Mouse (Mus musculus): ENCODE measurements around the gene Ccdc9b.

Ccdc9b gene

GRCm38 (mm10) chr2:118761906-118762783 is at the start of gene Ccdc9b:
Ccdc9b (minus strand) TSS chr2:118762661.
- DNase-seq (ENCODE audit: low spot score): peak; percentile 89

- no peak for DNase-seq (ENCODE audit: low spot score)
These were observed 48.4 kb upstream of the Ccdc9b start for GRCm38 (mm10) chr2:118810861-118811260.

GRCm38 (mm10) chr2:118806860-118807259 is 44.4 kb upstream of the Ccdc9b start:
- no peak for DNase-seq (ENCODE audit: low spot score)

- DNase-seq (ENCODE audit: low spot score): no peak
These were observed 43.3 kb upstream of the Ccdc9b start for GRCm38 (mm10) chr2:118805756-118806155.

GRCm38 (mm10) chr2:118805137-118805536 is 42.7 kb upstream of the Ccdc9b start:
- no peak for DNase-seq (ENCODE audit: low spot score)

GRCm38 (mm10) chr2:118804474-118804873 is 42.0 kb upstream of the Ccdc9b start:
- DNase-seq (ENCODE audit: low spot score): no peak

- DNase-seq (ENCODE audit: low spot score): no peak
These were observed 40.2 kb upstream of the Ccdc9b start for GRCm38 (mm10) chr2:118802542-118803118.

GRCm38 (mm10) chr2:118793636-118794035 is 31.2 kb upstream of the Ccdc9b start:
- no peak for DNase-seq (ENCODE audit: low spot score)

- DNase-seq (ENCODE audit: low spot score): no peak
These were observed 29.8 kb upstream of the Ccdc9b start for GRCm38 (mm10) chr2:118792259-118792613.

GRCm38 (mm10) chr2:118791591-118792258 is 29.3 kb upstream of the Ccdc9b start:
- no peak for DNase-seq (ENCODE audit: low spot score)

- peak; percentile 57 for DNase-seq (ENCODE audit: low spot score)
These were observed 28.4 kb upstream of the Ccdc9b start for GRCm38 (mm10) chr2:118790551-118791525.

GRCm38 (mm10) chr2:118790221-118790550 is 27.7 kb upstream of the Ccdc9b start:
- DNase-seq (ENCODE audit: low spot score): no peak

GRCm38 (mm10) chr2:118789501-118789900 is 27.0 kb upstream of the Ccdc9b start:
- DNase-seq (ENCODE audit: low spot score): no peak

- no peak for DNase-seq (ENCODE audit: low spot score)
These were observed 24.1 kb upstream of the Ccdc9b start for GRCm38 (mm10) chr2:118786525-118786924.

- no peak for DNase-seq (ENCODE audit: low spot score)
These were observed 21.2 kb upstream of the Ccdc9b start for GRCm38 (mm10) chr2:118783663-118784062.

GRCm38 (mm10) chr2:118783093-118783492 is 20.6 kb upstream of the Ccdc9b start:
- DNase-seq (ENCODE audit: low spot score): no peak

- DNase-seq (ENCODE audit: low spot score): no peak
These were observed 19.8 kb upstream of the Ccdc9b start for GRCm38 (mm10) chr2:118782303-118782702.

- DNase-seq (ENCODE audit: low spot score): no peak
These were observed 18.7 kb upstream of the Ccdc9b start for GRCm38 (mm10) chr2:118781115-118781514.

- peak; percentile 91 for DNase-seq (ENCODE audit: low spot score)
These were observed 17.3 kb upstream of the Ccdc9b start, which contains the start of gene Disp2 for GRCm38 (mm10) chr2:118779504-118780480. Disp2 (plus strand) TSS chr2:118779719.

- no peak for DNase-seq (ENCODE audit: low spot score)
These were observed 16.6 kb upstream of the Ccdc9b start for GRCm38 (mm10) chr2:118779065-118779464.

GRCm38 (mm10) chr2:118778418-118778817 is 16.0 kb upstream of the Ccdc9b start:
- DNase-seq (ENCODE audit: low spot score): no peak
